Mouse (Mus musculus): ENCODE results near the gene Mob4.

DNA sequence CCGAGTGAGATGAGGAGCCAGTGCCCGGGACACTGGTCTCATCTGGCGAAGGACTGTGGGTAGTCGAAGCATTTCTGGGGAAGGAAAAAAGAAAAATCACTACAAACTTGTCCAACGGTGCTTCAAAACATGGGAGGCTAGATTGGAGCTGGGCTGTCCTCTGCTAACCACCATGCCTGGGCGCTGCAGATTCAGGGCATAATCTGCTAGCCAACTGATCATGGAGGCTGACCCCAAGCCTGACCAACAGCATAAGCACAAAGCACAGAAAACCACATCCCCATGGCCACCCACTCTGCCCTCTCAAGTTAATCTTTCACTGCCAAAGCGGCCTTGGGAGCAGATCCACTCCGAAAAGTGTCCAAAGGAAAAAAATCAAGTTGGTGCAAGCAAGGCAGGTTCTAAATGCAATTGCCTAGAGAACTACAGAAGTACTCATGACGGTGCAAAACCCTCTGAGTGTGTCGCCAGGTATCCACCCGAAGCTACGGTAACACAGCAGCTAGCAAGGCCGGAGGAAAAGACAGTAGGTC, 44.1 kb upstream of the Mob4 start:
- TF ChIP-seq CTCF (IDR thresholded peaks at IDR 0.05; ENCODE audit: control insufficient read depth, insufficient read depth, low read length) (no peak), POLR2A (IDR thresholded peaks at IDR 0.05; ENCODE audit: borderline replicate concordance, control insufficient read depth, low read depth, low read length) (no peak)

Data from bone marrow, adult 2 months (tissue).